Mouse (Mus musculus): ENCODE results near the gene Pias4.

The Pias4 gene

GRCm38 (mm10) chr10:81137252-81138130 is 30.2 kb downstream of the Pias4 start:
- DNase-seq: peak; percentile 99

GRCm38 (mm10) chr10:81136706-81137231 is 31.0 kb downstream of the Pias4 start:
- DNase-seq: peak; percentile 89

DNA sequence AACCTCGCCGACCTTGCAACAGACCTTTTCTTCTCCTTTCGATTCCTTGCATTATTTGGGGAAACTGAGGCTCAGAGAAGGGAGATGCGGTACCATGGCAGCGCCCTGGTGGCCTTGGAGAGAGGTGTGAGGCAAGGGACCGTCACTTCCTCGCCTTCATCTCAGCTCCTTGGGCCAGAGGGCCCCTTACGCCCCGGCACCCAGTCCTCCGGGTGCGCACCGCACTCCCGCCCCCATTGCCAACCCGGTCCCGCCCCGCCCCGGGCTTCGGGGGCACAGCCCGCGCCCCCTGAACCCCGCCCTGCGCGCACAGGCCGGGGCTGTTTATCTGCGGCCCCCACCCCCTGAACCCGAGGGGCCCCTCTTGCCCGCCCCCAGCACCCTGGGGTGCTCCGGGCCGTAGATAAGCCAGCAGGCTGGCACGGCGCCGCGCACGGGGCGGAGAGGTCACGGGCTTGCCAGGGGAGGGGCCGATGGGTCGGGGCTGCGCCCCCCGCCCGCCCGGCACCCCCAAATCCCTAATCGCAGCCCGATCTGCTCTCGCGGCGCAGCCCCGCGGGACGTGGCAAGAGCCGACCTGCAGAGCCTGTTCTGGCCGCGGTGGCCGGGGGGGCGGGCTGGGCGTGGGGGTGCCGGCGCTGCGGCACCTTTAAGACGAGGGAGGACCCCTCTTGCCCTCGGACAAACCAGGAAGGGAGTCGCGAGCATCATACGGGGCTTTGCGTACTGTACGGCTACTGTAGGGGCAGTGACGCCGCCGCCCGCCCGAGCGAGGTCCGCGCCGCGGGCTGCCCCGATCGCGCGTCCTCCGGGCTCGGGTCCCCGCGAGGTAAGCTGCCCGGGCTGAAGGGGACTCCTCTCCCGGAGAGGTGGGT is 31.7 kb downstream of the Pias4 start:
- peak; percentile 78 for DNase-seq

- peak; percentile 67 for DNase-seq
Observed at GRCm38 (mm10) chr10:81134966-81135681, 32.6 kb downstream of the Pias4 start, which contains the start of gene Zbtb7a. Gene Zbtb7a, plus strand, starts transcription at chr10:81135220.

- peak; percentile 54 for DNase-seq
Observed at GRCm38 (mm10) chr10:81134181-81134587, 33.5 kb downstream of the Pias4 start.

DNA sequence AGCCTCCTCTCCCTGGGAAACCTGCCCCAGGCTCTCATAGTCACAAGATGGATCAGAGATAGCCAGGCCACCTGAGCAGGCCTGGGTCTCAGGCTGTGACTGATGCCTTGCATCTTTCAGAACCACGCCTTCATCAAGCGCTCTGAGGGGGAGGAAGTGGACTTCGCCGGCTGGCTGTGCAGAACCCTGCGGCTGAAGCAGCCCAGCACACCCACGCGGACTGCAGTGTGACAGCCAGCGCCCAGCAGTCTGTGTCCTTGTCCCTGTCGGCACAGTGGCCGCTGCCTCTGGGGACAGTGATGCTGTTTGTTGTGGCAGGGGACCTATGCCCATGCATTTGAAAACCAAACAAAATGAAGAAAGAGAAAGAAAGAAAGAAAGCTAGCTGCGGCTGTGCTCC is 44.2 kb downstream of the Pias4 start:
- DNase-seq: no peak

DNA sequence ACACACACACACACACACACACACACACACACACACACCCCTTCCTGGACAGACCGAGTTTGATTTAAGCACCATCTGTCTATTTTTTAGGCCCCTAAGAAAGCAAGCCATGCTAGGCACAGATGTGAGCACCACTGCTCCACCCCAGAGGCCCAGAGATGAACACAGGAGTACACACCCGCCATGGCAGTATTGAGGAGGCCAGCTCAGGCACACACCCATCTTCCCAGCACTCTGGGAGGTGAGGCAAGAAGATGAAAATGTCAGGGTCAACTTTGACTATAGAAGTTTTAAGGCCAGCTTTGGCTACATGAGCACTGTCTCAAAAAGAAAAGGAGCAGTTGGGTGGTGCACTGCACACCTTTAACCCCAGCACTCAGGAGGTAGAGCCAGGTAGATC is 44.8 kb downstream of the Pias4 start:
- DNase-seq: no peak

DNA sequence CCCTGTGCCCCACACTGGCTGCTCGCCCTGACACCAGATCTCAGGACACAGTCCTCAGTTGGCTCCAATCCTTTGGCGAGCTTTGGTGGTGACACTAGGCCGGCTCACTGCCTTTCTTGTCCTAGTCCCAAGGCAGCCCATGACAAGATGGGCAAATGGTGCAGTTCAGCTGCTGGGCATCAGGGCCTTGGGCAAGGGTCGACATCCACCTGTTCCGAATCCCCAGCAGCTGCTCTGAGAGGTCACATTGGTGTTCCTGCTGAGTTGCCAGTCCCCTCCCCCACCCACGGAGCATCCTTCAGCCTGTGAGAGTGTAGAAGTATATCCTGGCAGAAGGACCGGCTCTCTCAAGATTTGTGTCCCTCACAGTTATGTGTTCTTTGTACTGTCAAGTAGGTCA is 47.1 kb downstream of the Pias4 start:
- no peak for DNase-seq

- DNase-seq: no peak
Observed at GRCm38 (mm10) chr10:81119625-81120024, 48.1 kb downstream of the Pias4 start.

DNA sequence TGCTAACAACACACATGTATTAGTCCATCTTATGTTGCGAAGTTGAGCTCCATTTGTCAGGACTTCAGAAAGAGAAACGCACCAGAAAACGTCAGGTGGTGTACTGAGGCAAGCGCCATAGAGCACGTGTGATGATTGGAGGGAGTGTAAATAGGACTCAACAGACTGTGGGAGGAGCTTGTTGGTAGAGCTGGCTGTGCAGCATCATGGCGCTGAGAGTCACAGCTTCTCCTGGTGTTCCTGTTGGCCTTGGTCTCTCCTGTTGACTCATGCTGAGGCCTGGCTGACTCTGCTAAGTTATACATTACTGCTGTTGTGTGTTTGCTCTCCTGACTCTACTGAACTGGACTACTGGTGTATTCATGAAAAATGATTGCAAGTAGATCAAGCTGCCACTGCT is 54.8 kb downstream of the Pias4 start:
- no peak for DNase-seq

- DNase-seq: peak; percentile 94
Observed at GRCm38 (mm10) chr10:81106113-81106721, 61.5 kb downstream of the Pias4 start.

DNA sequence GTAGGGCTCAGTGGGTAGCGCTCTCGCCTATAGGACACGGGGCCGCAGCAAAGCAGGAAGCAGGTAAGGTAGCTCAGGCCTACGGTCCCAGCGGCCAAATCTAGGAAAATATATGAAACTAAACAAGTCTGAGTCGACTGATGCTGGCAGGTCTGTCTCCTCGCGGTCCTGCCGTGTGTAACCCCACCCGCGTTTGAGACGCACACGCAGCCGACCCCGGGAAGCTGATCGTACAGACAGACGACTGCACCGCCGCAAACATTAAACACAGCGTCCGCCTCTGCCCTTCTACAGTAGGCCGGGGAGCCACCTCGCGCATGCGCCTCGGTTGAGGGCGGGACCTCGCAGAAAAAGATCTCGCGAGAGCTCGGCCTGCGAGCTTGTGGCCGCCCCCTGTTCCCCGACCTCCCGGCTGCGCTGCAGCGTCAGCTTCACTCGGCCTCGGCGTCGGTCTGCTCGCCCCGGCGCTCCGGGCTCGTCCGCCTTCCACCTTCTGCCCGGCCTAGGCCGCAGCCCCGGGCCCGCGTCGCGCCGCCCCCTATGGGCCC is 62.1 kb downstream of the Pias4 start, which contains the start of gene Map2k2:
Gene Map2k2 (plus strand): TSS at position 351 of the 548 bp plus-strand sequence.
- peak; percentile 99 for DNase-seq

Measured in thymus, postnatal 4 days (tissue).